Mouse (Mus musculus) intestine, embryonic 15.5 days (tissue): ENCODE results near the gene Uhrf1bp1. TPM values are rescaled to one million over a fixed set of nuclear protein-coding genes. Genes with fewer than 3 reads are reported as not detected.
A peak's percentile ranks its signal among the peaks of the same experiment; 100 is the strongest.
"Not testable (repeated sequence)": the region's sequence is repeated elsewhere in the genome, so short reads cannot be mapped to it uniquely, and the experiment has no call there.

Experiments used
- ATAC-seq: fragments of 200-750 bp; cut with Nextera tagmentation; 2 replicates; pipeline ENCODE4 v1.8.0; 2017; ENCODE audit warnings: moderate TSS enrichment, moderate library complexity
- H3K27ac ChIP-seq: fragments of 300-500 bp; sonication (generic); 2 replicates; pipeline ENCODE4 v1.5.1; 2015; ENCODE audit warnings: mild to moderate bottlenecking, inconsistent platforms
- H3K27me3 ChIP-seq: fragments of 300-500 bp; sonication (generic); replicated peaks from 2 replicates; pipeline ENCODE4 v1.6.1; 2015; ENCODE audit warnings: inconsistent platforms
- H3K36me3 ChIP-seq: fragments of 300-500 bp; sonication (generic); 2 replicates; pipeline ENCODE4 v1.6.1; 2015; ENCODE audit warnings: inconsistent platforms
- H3K4me1 ChIP-seq: fragments of 300-500 bp; sonication (generic); replicated peaks from 2 replicates; pipeline ENCODE4 v1.6.1; 2015; ENCODE audit warnings: inconsistent platforms
- H3K4me2 ChIP-seq: fragments of 300-500 bp; sonication (generic); replicated peaks from 2 replicates; pipeline ENCODE4 v1.6.1; 2015; ENCODE audit warnings: mild to moderate bottlenecking, inconsistent platforms
- H3K4me3 ChIP-seq: fragments of 300-500 bp; sonication (generic); replicated peaks from 2 replicates; pipeline ENCODE4 v1.5.1; 2015; ENCODE audit warnings: inconsistent platforms
- H3K9ac ChIP-seq: fragments of 300-500 bp; sonication (generic); 2 replicates; pipeline ENCODE4 v1.6.1; 2015; ENCODE audit warnings: inconsistent platforms
- H3K9me3 ChIP-seq: fragments of 300-500 bp; sonication (generic); 2 replicates; pipeline ENCODE4 v1.6.1; 2016; ENCODE audit warnings: inconsistent platforms
- WGBS: fragments of 180-500 bp; shearing (Covaris S2); methylation state at CpG from one replicate; pipeline ENCODE4 v1.1.7; 2015; 5-methylcytosine and 5-hydroxymethylcytosine counted together
- polyA plus RNA-seq: library from polyadenylated mRNA; unstranded; fragments of >200 nt; fragmentation: Nextera tagmentation; extraction: Ambion mirVana; gene quantifications from 2 replicates; pipeline ENCODE4 v1.2.1, GENCODE M21; 2015

The Uhrf1bp1 gene
- polyA plus RNA-seq, 1 experiment from 2014 or later, result 3.9 TPM

- no peaks in the 10 kb centered on the region for H3K27me3 ChIP-seq
- no peaks in the 10 kb centered on the region for H3K9me3 ChIP-seq
- no peak for ATAC-seq
- H3K4me1 ChIP-seq, result peaks cover 21% of the 10 kb centered on the region
- H3K4me2 ChIP-seq, result no peak overlapping the region
- H3K27ac ChIP-seq, result no peak overlapping the region
- no peak overlapping the region for H3K4me3 ChIP-seq
- 82% methylated on average over 9 of the region's 9 CpGs for WGBS
- H3K9ac ChIP-seq, result no peak overlapping the region
- no peaks in the 10 kb centered on the region for H3K36me3 ChIP-seq
Measured at GRCm38 (mm10) chr17:27823142-27823905, 32.9 kb upstream of the Uhrf1bp1 start.

- H3K4me3 ChIP-seq, result no peak overlapping the region
- peaks cover 11% of the 10 kb centered on the region; the same call in 1 of the 2 replicates for H3K4me1 ChIP-seq
- H3K36me3 ChIP-seq, result no peaks in the 10 kb centered on the region
- no peaks in the 10 kb centered on the region for H3K9me3 ChIP-seq
- H3K4me2 ChIP-seq, result no peak overlapping the region
- WGBS, result 78% methylated on average over 1 of the region's 1 CpGs
- H3K9ac ChIP-seq, result no peak overlapping the region
- no peak overlapping the region for H3K27ac ChIP-seq
- ATAC-seq, result no peak
- no peaks in the 10 kb centered on the region for H3K27me3 ChIP-seq
Measured at GRCm38 (mm10) chr17:27824941-27825340, 31.3 kb upstream of the Uhrf1bp1 start.

GRCm38 (mm10) chr17:27825539-27825938 is 30.7 kb upstream of the Uhrf1bp1 start:
- Histone ChIP-seq H3K9me3 (no peaks in the 10 kb centered on the region), H3K9ac (no peak overlapping the region), H3K36me3 (no peaks in the 10 kb centered on the region), H3K4me3 (peak overlapping the region; percentile 37; the same call in 1 of the 2 replicates), H3K4me2 (peak overlapping the region; percentile 67), H3K27ac (peak overlapping the region; percentile 44; the same call in 1 of the 2 replicates), H3K27me3 (no peaks in the 10 kb centered on the region), H3K4me1 (peaks cover 11% of the 10 kb centered on the region; the same call in 1 of the 2 replicates)
- no peak for ATAC-seq
- WGBS, result 30% methylated on average over 3 of the region's 3 CpGs

- Histone ChIP-seq H3K4me2 (peak overlapping the region; percentile 67), H3K36me3 (no peaks in the 10 kb centered on the region), H3K27ac (peak overlapping the region; percentile 74), H3K9ac (no peak overlapping the region), H3K4me3 (peak overlapping the region; percentile 37), H3K9me3 (no peaks in the 10 kb centered on the region), H3K27me3 (no peaks in the 10 kb centered on the region), H3K4me1 (peaks cover 9% of the 10 kb centered on the region; the same call in 1 of the 2 replicates)
- WGBS, result 2% methylated on average over 22 of the region's 22 CpGs
- peak; percentile 73 for ATAC-seq
Measured at GRCm38 (mm10) chr17:27825984-27826905, 30.0 kb upstream of the Uhrf1bp1 start.

- Histone ChIP-seq H3K36me3 (no peaks in the 10 kb centered on the region), H3K9ac (no peak overlapping the region), H3K4me3 (peak overlapping the region; percentile 37), H3K27me3 (no peaks in the 10 kb centered on the region), H3K9me3 (no peaks in the 10 kb centered on the region), H3K4me2 (peak overlapping the region; percentile 67), H3K27ac (0 out of 2 replicates have a peak overlapping the region, but pooled peaks have one; percentile 51), H3K4me1 (peaks cover 6% of the 10 kb centered on the region; the same call in 1 of the 2 replicates)
- ATAC-seq, result peak; percentile 50
- WGBS, result 1% methylated on average over 8 of the region's 9 CpGs
Measured at GRCm38 (mm10) chr17:27826908-27827383, 29.3 kb upstream of the Uhrf1bp1 start.

- Histone ChIP-seq H3K27ac (no peak overlapping the region), H3K36me3 (no peaks in the 10 kb centered on the region), H3K4me3 (no peak overlapping the region), H3K4me1 (peaks cover 6% of the 10 kb centered on the region; the same call in 1 of the 2 replicates), H3K27me3 (no peaks in the 10 kb centered on the region), H3K4me2 (peak overlapping the region; percentile 67; the same call in 1 of the 2 replicates), H3K9me3 (no peaks in the 10 kb centered on the region), H3K9ac (no peak overlapping the region)
- 41% methylated on average over 6 of the region's 6 CpGs for WGBS
- no peak for ATAC-seq
Measured at GRCm38 (mm10) chr17:27827511-27827910, 28.7 kb upstream of the Uhrf1bp1 start.

GRCm38 (mm10) chr17:27830411-27830810 is 25.8 kb upstream of the Uhrf1bp1 start:
- ATAC-seq, result no peak
- Histone ChIP-seq H3K4me2 (no peak overlapping the region), H3K36me3 (no peaks in the 10 kb centered on the region), H3K27me3 (no peaks in the 10 kb centered on the region), H3K4me3 (no peak overlapping the region), H3K9ac (no peak overlapping the region), H3K9me3 (no peaks in the 10 kb centered on the region), H3K4me1 (peaks cover 4% of the 10 kb centered on the region; the same call in 1 of the 2 replicates), H3K27ac (no peak overlapping the region)
- WGBS, result 48% methylated on average over 7 of the region's 7 CpGs

GRCm38 (mm10) chr17:27837850-27838249 is 18.4 kb upstream of the Uhrf1bp1 start, which contains the start of gene Snrpc:
TSS of gene Snrpc (plus strand) at chr17:27838150.
- Histone ChIP-seq H3K4me3 (peak within 1 kb of the TSS; percentile 87; the same call in 1 of the 2 replicates), H3K4me2 (peak within 1 kb of the TSS; percentile 56), H3K27ac (peak within 1 kb of the TSS; percentile 74; the same call in 1 of the 2 replicates)
- not testable (repeated sequence) for H3K27me3 ChIP-seq, H3K4me1 ChIP-seq, H3K36me3 ChIP-seq, H3K9me3 ChIP-seq, H3K9ac ChIP-seq, ATAC-seq
- WGBS, result 84% methylated on average over 4 of the region's 4 CpGs

GRCm38 (mm10) chr17:27839469-27840252 is 16.6 kb upstream of the Uhrf1bp1 start:
- peak; percentile 97 for ATAC-seq
- H3K27me3 ChIP-seq, result no peaks in the 10 kb centered on the region
- peak overlapping the region; percentile 85 for H3K9ac ChIP-seq
- peak overlapping the region; percentile 65 for H3K4me2 ChIP-seq
- 2% methylated on average over 35 of the region's 35 CpGs for WGBS
- H3K36me3 ChIP-seq, result peaks cover 18% of the 10 kb centered on the region
- H3K27ac ChIP-seq, result peak overlapping the region; percentile 74
- peak overlapping the region; percentile 87 for H3K4me3 ChIP-seq
- H3K4me1 ChIP-seq, result peaks cover 2% of the 10 kb centered on the region; the same call in 1 of the 2 replicates
- no peaks in the 10 kb centered on the region for H3K9me3 ChIP-seq

- Histone ChIP-seq H3K27ac (no peak overlapping the region), H3K36me3 (peaks cover 41% of the 10 kb centered on the region), H3K27me3 (no peaks in the 10 kb centered on the region), H3K9me3 (no peaks in the 10 kb centered on the region), H3K4me3 (no peak overlapping the region), H3K4me2 (no peak overlapping the region), H3K4me1 (no peaks in the 10 kb centered on the region), H3K9ac (no peak overlapping the region)
- WGBS, result 86% methylated on average over 1 of the region's 1 CpGs
- no peak for ATAC-seq
Measured at GRCm38 (mm10) chr17:27848351-27848750, 7.9 kb upstream of the Uhrf1bp1 start.

GRCm38 (mm10) chr17:27851076-27851475 is 5.2 kb upstream of the Uhrf1bp1 start:
- whole genome bisulfite sequencing, result 70% methylated on average over 3 of the region's 3 CpGs
- Histone ChIP-seq H3K4me3 (no peak overlapping the region), H3K36me3 (peaks cover 26% of the 10 kb centered on the region), H3K27me3 (no peaks in the 10 kb centered on the region), H3K4me1 (no peaks in the 10 kb centered on the region), H3K9me3 (no peaks in the 10 kb centered on the region), H3K4me2 (no peak overlapping the region), H3K9ac (no peak overlapping the region), H3K27ac (no peak overlapping the region)
- ATAC-seq, result no peak
